Mouse (Mus musculus) heart, adult 9 months (tissue): ENCODE results near the gene Zfyve1.
"Not testable (repeated sequence)": the region's sequence is repeated elsewhere in the genome, so short reads cannot be mapped to it uniquely, and the experiment has no call there.

Experiments
- DNase-seq, 2 experiments: peaks; one replicate each; pipeline ENCODE4 v3.0.0; 2022; ENCODE audit warnings: low spot score in 2 of 2

Zfyve1 gene

GRCm38 (mm10) chr12:83597025-83597501 is at the start of gene Zfyve1:
Zfyve1 (minus strand) TSS chr12:83597222.
- DNase-seq: peak; percentile 96

GRCm38 (mm10) chr12:83643116-83643515 is 46.1 kb upstream of the Zfyve1 start:
- DNase-seq: no peak

GRCm38 (mm10) chr12:83641233-83641632 is 44.2 kb upstream of the Zfyve1 start:
- DNase-seq: no peak

GRCm38 (mm10) chr12:83633807-83634206 is 36.8 kb upstream of the Zfyve1 start:
- DNase-seq: no peak

GRCm38 (mm10) chr12:83632680-83633025 is 35.6 kb upstream of the Zfyve1 start:
- DNase-seq: peak; percentile 35 to 44

GRCm38 (mm10) chr12:83631743-83632679 is 35.0 kb upstream of the Zfyve1 start:
- peak; percentile 98 to 99 for DNase-seq

- not testable (repeated sequence) for DNase-seq
These were observed 33.9 kb upstream of the Zfyve1 start, which contains the start of gene Rbm25 for GRCm38 (mm10) chr12:83630936-83631335. Rbm25 (plus strand) TSS chr12:83631236.

- no peak for DNase-seq
These were observed 27.3 kb upstream of the Zfyve1 start for GRCm38 (mm10) chr12:83624321-83624720.

GRCm38 (mm10) chr12:83622031-83622755 is 25.2 kb upstream of the Zfyve1 start:
- DNase-seq: no peak

- not testable (repeated sequence) for DNase-seq
These were observed 23.7 kb upstream of the Zfyve1 start for GRCm38 (mm10) chr12:83620694-83621093.

- DNase-seq: no peak
These were observed 22.0 kb upstream of the Zfyve1 start for GRCm38 (mm10) chr12:83618981-83619380.

- no peak for DNase-seq
These were observed 20.2 kb upstream of the Zfyve1 start for GRCm38 (mm10) chr12:83617261-83617660.

GRCm38 (mm10) chr12:83606411-83606810 is 9.4 kb upstream of the Zfyve1 start:
- DNase-seq: not testable (repeated sequence)

- no peak for DNase-seq
These were observed 5.3 kb upstream of the Zfyve1 start for GRCm38 (mm10) chr12:83602285-83602684.

- DNase-seq: no peak
These were observed 859 bp upstream of the Zfyve1 start for GRCm38 (mm10) chr12:83597881-83598280.

- no peak for DNase-seq
These were observed 649 bp downstream of the Zfyve1 start for GRCm38 (mm10) chr12:83596191-83596954.

GRCm38 (mm10) chr12:83594454-83595040 is 2.5 kb downstream of the Zfyve1 start:
- no peak for DNase-seq

- no peak for DNase-seq
These were observed 5.1 kb downstream of the Zfyve1 start for GRCm38 (mm10) chr12:83591754-83592501.

GRCm38 (mm10) chr12:83586628-83587027 is 10.4 kb downstream of the Zfyve1 start:
- no peak for DNase-seq

- no peak for DNase-seq
These were observed 14.3 kb downstream of the Zfyve1 start for GRCm38 (mm10) chr12:83582747-83583146.

GRCm38 (mm10) chr12:83582106-83582505 is 14.9 kb downstream of the Zfyve1 start:
- DNase-seq: no peak
